Mouse (Mus musculus): ENCODE data around the gene Asap2.
A peak's percentile ranks its signal among the peaks of the same experiment; 100 is the strongest.

Gene Asap2

GRCm38 (mm10) chr12:21265501-21265900 lies 275.2 kb downstream of the Asap2 start:
- DNase-seq (ENCODE audit: low spot score) = no peak

GRCm38 (mm10) chr12:21265946-21266783 lies 275.9 kb downstream of the Asap2 start:
- no peak for DNase-seq (ENCODE audit: low spot score)

DNA sequence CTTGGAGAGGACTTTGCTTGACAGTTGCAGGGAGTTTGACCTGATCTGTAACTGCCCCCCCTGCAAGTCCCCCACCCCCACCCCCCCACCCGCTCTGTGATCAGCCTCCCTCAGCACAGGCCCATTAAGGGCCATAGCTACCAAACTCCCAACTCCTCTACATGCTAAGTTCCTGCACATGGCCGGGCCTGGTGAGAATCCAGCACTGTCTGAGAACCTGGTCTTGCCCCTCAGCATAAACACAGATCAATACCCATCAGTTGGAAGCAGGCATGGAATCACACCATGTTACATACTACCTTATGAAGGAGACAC lies 276.5 kb downstream of the Asap2 start:
- no peak for DNase-seq (ENCODE audit: low spot score)

- DNase-seq (ENCODE audit: low spot score) = no peak
Measured at GRCm38 (mm10) chr12:21268083-21268616, 277.9 kb downstream of the Asap2 start.

DNA sequence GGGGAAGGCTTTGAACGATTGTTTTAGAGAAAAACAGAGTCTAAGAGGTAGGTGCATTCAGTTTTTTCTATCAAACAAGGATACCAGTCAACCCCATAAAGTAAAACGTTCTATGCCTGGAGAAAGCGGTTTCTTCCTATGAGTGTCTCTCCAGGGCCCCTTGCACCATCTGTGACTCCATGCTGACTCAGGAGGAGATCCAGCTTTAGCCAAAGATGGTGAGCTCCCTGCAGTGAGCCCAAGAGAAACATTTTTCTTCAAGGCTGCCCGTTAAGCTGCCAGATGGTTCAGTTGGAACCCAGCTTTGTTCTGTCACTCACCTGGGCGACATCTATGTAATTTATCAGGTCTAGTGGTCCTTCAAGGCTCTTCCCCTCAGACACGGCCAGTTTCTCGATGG lies 284.2 kb downstream of the Asap2 start:
- no peak for DNase-seq (ENCODE audit: low spot score)

DNA sequence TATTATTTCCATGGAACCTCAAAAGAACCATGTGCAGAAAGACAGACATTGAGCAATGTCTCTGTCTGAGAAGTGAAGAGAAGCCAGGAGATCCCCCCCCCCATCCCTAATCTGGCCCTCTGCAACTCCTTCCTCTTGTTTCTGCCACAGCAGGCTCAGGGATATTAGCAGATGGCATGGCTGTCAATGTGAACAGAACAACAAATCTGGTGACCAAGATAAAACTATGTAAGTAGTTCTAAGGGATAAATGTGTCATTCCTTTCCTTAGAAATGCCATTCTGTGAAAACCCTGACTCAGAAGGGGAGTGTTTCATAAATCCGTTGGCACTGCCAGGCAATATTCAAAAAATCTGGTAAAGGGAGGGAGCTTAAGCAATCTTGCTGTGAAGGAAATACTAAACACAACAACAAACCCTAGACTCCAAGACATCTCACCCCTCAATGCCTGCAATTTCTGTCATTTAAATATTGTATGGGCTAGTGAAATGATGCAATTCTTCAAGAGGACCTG lies 287.1 kb downstream of the Asap2 start:
- DNase-seq (ENCODE audit: low spot score) = no peak

- DNase-seq (ENCODE audit: low spot score) = no peak
Measured at GRCm38 (mm10) chr12:21284761-21285441, 294.6 kb downstream of the Asap2 start, which contains the start of gene Cpsf3. Cpsf3 (plus strand) TSS chr12:21285391.

GRCm38 (mm10) chr12:21285508-21286242 lies 295.4 kb downstream of the Asap2 start:
- DNase-seq (ENCODE audit: low spot score) = no peak

DNA sequence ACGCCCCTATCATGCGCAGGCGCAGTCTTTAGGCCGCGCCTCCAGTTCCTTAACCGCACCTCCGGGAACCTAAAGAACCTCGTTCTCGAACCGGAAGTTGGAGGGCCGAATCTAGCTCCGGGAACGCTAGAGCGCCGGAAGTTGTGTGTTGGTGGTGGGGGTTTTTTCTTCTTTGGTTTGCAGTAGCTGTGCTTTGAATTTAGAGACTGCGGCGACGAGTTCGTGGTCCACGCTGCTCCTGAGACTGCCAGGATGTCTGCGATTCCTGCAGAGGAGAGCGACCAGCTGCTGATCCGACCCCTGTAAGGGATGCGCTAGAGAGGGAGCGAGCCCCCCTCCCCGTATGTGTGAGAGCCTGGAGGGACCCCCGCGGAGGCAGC lies 296.0 kb downstream of the Asap2 start, which contains the start of gene Itgb1bp1:
Gene Itgb1bp1 (minus strand): TSS at position 42 of the 380 bp plus-strand sequence.
- DNase-seq (ENCODE audit: low spot score) = peak; percentile 97

DNA sequence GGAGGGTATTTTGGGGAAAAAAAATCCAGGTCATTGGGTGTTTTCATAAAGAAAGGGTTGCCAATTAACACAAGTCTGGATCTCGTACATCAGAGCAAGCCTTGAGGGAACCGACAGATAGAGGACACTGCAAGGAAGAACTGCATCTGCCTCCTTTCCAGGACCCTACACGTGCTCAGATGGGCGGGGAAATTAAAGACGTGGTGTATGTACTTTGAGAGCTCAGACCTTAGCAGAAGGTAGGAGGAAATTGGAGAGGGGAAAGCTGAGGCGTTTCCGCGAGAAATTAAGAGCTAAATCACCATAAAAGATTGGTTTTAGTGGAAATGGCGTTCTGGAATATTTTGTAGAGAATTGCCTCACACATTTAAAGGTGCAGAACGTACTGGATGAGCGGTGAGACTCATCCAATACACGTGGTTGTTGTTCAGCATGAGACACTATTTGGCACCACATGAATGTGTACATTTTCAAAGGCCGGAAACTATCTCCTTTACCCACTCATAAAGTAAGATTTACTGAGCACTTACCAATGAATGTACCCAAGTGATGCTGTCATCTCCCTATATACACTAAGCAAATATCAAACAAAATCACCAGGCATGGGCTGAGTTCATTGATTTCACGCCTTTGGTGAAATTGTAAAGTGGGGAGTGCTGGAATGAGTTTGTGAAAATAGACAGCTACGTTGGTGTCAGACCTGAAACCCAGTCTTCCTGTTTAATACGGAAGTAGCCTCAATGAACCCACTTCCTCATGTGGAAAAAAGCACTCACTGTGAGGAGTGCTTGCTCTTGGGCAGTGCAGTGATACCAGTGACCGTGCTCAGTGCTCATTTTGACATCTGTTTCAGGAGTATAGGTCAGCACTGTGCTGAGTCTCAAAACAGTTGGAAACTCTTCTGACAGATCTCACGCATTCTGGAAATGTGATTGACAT lies 296.7 kb downstream of the Asap2 start:
- peak; percentile 33 for DNase-seq (ENCODE audit: low spot score)

GRCm38 (mm10) chr12:21288716-21289395 lies 298.6 kb downstream of the Asap2 start:
- no peak for DNase-seq (ENCODE audit: low spot score)

GRCm38 (mm10) chr12:21289651-21290050 lies 299.4 kb downstream of the Asap2 start:
- no peak for DNase-seq (ENCODE audit: low spot score)

- DNase-seq (ENCODE audit: low spot score) = no peak
Measured at GRCm38 (mm10) chr12:21298856-21299255, 308.6 kb downstream of the Asap2 start.

DNA sequence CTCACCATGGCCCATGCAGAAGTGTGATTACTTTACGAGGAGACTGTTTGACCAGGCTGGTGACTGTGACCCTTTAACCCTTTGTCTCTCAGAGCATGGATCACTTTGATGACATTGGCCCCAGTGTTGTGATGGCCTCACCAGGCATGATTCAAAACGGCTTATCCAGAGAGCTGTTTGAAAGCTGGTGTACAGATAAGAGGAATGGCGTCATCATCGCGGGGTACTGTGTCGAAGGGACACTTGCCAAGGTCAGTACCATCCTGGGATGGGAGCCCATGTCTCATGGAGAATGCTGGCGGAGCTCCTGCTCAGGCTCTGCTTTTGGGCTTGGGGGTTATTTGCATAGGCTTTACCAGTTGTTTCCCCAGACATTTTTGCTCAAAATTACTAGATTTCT lies 311.1 kb downstream of the Asap2 start:
- DNase-seq (ENCODE audit: low spot score) = no peak

GRCm38 (mm10) chr12:21301932-21302331 lies 311.7 kb downstream of the Asap2 start:
- no peak for DNase-seq (ENCODE audit: low spot score)

DNA sequence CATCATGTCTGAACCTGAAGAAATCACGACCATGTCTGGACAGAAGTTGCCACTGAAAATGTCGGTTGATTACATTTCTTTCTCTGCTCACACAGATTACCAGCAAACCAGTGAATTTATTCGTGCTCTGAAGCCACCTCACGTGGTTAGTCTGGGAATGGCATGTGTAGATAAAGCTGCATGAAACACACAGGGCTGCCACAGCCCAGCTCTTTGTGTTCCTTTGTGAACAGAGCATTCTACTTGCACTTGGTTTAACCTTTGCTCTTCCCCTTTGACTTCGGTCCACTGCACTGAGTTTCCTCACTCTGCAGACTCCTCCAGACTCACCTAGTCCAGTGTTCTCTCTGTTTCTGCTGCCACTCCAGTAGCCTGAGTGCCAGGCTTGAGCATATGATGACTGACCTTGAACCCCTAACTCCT lies 312.1 kb downstream of the Asap2 start:
- no peak for DNase-seq (ENCODE audit: low spot score)

DNA sequence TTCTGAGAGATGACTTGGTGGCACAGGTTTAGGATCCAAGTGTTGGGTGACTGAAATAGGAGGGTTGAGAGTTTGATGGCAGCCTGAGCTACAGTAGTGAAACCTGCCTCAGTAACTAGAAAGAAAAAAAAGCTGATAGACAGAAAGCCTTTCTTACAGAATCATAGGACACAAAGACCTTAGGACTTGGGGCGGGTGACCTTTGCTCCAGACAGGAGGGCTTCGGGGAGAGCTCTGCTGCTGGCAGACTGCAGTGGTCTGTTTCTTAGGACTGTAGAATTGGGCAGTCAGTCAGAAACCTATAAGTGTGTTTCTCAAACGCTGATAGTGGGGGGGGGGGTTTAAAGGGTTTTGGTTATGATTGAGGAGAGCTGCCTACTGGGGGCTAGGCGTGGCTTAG lies 315.5 kb downstream of the Asap2 start:
- no peak for DNase-seq (ENCODE audit: low spot score)

GRCm38 (mm10) chr12:21306721-21307120 lies 316.5 kb downstream of the Asap2 start:
- no peak for DNase-seq (ENCODE audit: low spot score)

DNA sequence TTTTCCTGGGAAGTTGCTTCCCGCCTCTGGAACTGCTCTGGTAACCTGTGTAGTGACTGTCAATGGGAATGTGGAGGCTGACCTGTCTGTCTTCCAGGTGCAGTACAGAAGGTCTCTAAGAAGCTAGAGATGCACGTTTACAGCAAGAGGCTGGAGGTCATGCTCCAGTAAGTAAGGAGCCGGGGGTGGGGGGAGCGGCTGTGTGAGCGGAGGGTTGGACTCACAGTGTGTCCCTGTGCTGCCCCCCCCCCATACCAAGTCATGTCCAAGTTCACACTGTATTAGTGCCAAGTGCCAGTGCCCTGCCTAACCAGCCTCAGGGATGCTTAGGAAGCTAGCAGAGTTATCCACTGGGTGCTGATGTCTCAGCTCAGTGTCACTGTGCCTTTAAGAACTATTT lies 321.9 kb downstream of the Asap2 start:
- no peak for DNase-seq (ENCODE audit: low spot score)
